Mouse (Mus musculus) c-Kit-positive CD71-negative TER-119-negative erythroid progenitor cells, embryonic 14.5 days (primary cell): ENCODE measurements at regions not wholly inside any gene's neighbourhood (a gene's known extent, or its start where the extent isn't known, plus 50 kb on each side); places are given as distances from the start of the nearest gene placed in this dataset.

Experiments used
- DNase-seq: peaks from one replicate; pipeline ENCODE4 v3.0.0-alpha.2; 2013; ENCODE audit warnings: low read depth

GRCm38 (mm10) chr1:52305679-52306632 is 72.9 kb upstream of the Gls start:
- no peak for DNase-seq

GRCm38 (mm10) chr1:52302557-52302956 is 69.5 kb upstream of the Gls start:
- DNase-seq, result peak; percentile 43

DNA sequence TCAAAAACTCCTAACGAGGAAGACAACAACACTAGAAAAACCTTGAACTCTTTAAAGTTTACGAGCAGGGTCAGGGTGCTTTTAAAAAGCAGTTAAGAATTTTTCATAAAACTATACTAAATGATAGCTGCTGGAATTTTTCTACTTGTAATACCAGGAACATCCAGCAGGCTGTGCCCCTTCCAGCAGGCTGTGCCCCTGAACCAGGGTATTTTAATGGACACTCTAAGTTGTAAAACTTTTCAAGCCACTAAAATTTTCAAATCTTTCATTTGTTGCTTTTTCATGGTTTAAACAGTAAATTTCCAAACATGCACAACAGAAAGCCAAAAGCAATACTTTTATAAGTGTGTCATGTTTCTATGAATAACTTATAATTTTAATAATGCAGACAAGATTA is 68.2 kb upstream of the Gls start:
- DNase-seq, result peak; percentile 26

- DNase-seq, result no peak
These were observed 66.5 kb upstream of the Gls start for GRCm38 (mm10) chr1:52299559-52299958.

DNA sequence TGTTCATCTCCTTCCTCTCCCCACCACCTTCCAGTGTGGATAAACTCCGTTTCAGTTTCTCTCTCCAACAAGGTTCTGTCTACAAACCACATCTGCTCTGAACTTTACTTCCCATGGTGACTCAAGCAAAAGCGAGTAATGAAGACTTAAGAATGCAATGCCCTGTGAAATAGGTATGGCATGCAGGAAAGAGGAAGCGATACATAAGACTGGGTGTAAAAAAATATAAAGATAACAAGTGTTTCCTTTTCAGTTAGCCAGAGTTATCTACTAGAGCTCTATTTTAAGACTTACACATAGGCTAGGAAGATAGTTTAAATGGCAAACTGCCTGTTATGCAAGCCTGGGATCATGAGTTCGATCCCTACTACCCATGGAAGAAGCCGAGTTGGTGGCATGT is 65.3 kb upstream of the Gls start:
- peak; percentile 19 for DNase-seq

DNA sequence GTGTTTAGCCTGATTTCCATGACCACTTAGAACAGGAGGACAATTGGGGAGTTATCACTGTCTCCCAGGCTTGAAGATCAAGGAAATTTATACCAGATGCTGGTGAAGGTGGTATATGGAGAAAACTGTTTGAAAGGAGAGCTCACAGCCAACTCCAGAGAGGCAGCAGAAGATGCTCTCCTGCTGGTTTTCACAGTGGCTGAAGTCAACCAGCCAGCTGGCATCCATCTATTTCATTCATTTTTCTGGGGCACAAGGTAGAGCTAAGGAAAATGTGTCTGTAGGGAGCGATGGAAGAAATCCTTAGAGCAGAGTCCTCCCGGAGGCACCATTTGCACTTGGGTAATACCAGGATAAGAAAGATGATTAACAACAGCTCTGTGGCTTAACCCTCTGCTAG is 63.1 kb upstream of the Gls start:
- DNase-seq, result no peak

GRCm38 (mm10) chr1:52294521-52294920 is 61.5 kb upstream of the Gls start:
- DNase-seq, result no peak

DNA sequence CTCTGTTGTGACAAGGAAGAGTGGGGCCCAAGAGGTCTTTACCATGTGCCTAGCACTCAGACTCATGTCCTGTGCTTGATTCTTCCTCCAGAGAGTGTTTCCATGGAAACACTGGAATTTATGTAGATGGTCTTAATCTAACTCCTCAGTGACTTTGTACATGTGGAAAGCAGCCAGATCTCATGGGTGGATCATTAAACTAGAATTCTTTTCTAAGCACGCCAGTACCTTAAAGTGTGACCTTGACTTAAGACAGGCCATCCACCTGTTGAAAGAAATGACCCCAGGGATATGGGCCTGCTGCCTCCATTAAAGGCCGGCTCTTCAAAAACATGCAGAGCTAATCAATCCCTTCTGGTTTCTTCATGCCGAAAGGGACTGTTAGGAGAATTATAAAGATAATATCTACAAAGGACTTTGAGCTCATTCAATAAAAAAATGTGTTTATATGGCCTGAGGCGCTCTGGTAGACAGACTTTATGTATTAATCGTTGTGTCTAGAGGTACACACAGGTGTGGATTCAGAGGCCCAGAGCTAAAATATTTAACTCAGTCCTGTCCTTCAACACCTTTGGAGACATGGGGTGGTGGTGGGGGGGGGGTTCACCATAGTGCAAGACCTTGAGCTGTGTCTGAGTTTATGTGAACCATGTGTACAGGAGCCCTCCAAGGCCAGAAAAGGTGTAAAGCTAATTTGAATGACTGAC is 60.5 kb upstream of the Gls start:
- DNase-seq, result no peak
